Mouse (Mus musculus) olfactory bulb, adult 2 months (tissue): ENCODE measurements around the gene Arpc5.
"Not testable (repeated sequence)": the region's sequence is repeated elsewhere in the genome, so short reads cannot be mapped to it uniquely, and the experiment has no call there.

Source experiments
- CTCF ChIP-seq: fragments of 200-500 bp; IDR thresholded peaks from 2 replicates; pipeline ENCODE4 v1.5.1; 2012; ENCODE audit warnings: low read depth, mild to moderate bottlenecking, low read length, moderate library complexity; ENCODE audit not compliant: insufficient read depth
- POLR2A ChIP-seq: fragments of 200-500 bp; IDR thresholded peaks from 2 replicates; pipeline ENCODE4 v1.6.1; 2012; ENCODE audit warnings: mild to moderate bottlenecking, low read depth, low read length, moderate library complexity; ENCODE audit not compliant: insufficient read depth

- TF ChIP-seq CTCF, POLR2A: not testable (repeated sequence)
Observed at GRCm38 (mm10) chr1:152785446-152785845, 19.1 kb downstream of the Arpc5 start.
